Mouse (Mus musculus) retina, adult 2 months (tissue): Measurements from ENCODE around the gene Colgalt2.

ENCODE experiments used
- DNase-seq: peaks from one replicate; pipeline ENCODE4 v3.0.0-alpha.2; 2012; ENCODE audit warnings: low read depth, low spot score

The Colgalt2 gene

DNA sequence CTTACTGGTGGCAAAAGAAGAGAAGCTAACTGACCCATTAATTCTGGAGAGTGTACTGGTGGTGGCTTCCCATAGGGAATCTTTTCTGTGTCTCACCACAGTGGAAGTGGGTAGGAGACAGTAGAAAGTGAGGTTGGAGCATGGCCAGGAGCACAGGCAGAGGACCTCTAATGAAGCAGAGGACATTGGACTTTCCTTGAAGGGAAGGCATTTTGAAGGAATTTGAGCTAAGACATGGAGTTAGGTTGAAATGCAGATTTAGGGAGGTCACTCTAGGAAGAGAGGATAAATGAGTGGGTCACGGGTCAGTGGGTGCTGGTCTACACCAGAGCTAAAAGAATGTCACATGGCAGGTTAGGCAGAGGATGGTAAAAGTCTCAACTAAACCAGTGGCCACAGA lies 91.2 kb downstream of the Colgalt2 start:
- DNase-seq = no peak

DNA sequence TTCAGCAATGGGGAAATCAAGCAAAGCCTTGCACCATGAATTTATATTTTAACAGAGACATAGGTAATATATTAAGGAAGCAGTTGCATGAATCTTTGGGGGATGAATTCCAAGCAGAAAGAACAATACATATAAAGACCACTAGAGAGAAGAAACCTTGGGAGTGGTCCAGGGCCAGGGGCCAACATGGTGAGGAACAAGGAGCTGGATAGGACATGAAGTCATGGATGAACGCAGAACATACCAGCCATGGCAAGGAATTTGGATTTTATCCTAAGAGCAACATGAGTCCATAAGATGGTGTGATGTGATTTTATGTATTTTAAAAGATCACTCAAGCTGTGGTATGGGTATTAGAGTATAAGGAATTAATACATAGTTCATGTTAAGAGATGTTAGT lies 92.6 kb downstream of the Colgalt2 start:
- DNase-seq = no peak

DNA sequence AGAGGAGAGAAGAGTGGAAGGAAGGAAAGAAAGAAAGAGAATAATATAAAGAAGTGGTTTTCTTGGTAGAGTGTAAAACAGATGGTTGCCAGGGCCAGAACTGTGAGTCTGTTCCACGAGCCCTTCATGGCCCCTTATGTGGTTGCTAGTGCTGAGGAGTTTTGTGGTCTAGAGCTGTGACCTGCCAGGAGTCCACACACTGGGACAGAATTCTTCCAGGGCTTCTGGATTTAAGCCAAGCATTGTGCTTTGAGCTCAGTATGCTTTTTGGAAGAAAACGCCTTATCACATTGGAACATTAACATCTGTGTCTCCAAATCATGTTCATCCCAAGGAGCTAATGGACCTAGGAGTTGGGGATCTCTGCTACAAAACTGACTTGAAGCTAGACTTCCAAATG lies 97.2 kb downstream of the Colgalt2 start:
- no peak for DNase-seq

DNA sequence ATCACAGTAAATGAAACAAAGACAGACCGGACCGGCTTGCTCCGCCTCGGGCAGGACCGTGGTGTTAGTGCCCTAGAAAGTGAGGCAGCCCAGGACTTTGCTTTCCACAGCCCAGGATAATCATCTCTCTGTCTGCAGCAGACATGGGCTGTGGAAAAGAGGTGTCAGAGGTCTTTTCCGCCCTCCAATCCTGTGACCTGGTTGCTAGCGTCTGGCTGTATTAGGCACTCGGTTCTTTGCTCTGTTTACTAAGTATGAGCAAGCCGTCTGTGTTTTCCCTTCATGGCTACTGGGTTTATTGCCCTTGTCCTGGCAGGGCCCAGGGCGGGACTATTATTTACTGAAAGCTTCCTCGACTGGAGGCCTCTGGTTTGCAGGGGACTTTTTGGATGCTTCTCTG lies 98.0 kb downstream of the Colgalt2 start:
- DNase-seq = no peak

GRCm38 (mm10) chr1:152499802-152500201 lies 100.2 kb downstream of the Colgalt2 start:
- no peak for DNase-seq

- no peak for DNase-seq
Measured at GRCm38 (mm10) chr1:152506175-152506574, 106.5 kb downstream of the Colgalt2 start.

- DNase-seq = no peak
Measured at GRCm38 (mm10) chr1:152506726-152507125, 107.1 kb downstream of the Colgalt2 start.

DNA sequence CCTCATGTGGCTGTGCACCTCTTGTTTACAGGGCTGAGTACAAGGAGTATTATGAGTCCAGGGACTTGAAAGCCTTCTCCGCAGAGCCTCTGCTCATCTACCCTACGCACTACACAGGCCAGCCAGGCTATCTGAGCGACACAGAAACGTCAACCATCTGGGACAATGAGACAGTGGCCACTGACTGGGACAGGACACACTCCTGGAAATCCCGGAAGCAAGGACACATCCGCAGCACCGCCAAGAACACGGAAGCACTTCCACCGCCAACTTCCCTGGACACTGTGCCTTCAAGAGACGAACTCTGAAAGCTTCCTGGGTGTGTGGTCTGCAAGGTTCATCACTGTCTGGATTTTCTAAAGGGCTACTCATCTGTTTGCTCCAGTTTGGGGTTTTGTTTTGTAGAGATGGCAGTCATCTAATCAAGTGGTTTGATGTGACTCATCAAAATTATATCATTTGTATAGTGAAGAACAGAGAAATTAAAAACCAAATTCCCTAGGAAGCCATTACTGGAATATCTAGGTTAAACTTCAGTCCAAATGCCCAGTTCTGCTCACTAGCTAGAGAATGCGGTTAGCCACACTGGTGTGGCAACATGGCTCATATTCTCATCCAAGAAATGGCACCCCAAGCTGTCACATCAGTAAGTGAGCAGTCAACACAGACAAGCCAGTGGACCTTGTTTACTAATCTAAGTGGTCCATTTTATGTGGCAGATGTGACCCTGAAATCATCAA lies 109.0 kb downstream of the Colgalt2 start:
- no peak for DNase-seq

DNA sequence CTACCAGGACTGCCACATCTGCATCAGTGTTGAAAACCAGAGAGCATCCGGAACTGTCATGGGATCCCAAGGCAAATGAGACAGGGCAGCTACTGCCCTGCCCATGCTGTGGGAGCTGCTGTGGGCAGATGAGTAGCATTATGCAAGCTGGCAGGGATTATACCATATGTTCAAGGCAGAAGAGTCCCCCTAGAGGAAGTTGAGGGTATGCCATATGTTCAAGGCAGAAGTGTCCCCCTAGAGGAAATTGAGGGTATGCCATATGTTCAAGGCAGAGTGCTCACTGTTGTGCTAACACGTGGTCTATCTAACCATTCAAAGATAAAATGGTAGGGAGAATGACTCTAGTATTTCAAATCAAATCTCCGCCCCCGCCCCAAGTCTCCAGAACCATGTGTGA lies 111.6 kb downstream of the Colgalt2 start:
- peak; percentile 55 for DNase-seq

GRCm38 (mm10) chr1:152514256-152514655 lies 114.6 kb downstream of the Colgalt2 start:
- no peak for DNase-seq

GRCm38 (mm10) chr1:152517057-152517570 lies 117.5 kb downstream of the Colgalt2 start:
- no peak for DNase-seq

DNA sequence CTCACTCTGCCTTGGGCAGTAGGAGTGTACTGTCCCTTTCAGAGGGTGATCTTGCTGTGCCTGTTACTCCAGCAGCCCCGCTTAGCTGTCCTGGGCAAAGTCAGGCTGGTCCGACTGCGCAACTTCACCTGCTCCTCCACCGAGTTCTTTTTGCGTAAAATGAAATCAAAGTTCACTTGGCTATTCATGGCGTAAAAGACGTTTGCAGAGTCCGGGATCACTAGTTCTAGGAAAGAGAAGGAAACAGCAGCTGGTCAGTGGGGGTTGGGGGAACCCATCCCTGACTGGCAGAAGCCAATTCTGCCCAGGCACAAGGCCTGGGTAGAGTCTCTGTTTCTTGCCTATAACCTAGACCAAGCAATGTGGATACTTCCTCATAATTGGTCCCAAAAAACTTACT lies 119.3 kb downstream of the Colgalt2 start:
- DNase-seq = no peak

- DNase-seq = no peak
Measured at GRCm38 (mm10) chr1:152520798-152521575, 121.4 kb downstream of the Colgalt2 start.

- DNase-seq = no peak
Measured at GRCm38 (mm10) chr1:152522226-152522625, 122.6 kb downstream of the Colgalt2 start.

GRCm38 (mm10) chr1:152523292-152523691 lies 123.7 kb downstream of the Colgalt2 start:
- no peak for DNase-seq

DNA sequence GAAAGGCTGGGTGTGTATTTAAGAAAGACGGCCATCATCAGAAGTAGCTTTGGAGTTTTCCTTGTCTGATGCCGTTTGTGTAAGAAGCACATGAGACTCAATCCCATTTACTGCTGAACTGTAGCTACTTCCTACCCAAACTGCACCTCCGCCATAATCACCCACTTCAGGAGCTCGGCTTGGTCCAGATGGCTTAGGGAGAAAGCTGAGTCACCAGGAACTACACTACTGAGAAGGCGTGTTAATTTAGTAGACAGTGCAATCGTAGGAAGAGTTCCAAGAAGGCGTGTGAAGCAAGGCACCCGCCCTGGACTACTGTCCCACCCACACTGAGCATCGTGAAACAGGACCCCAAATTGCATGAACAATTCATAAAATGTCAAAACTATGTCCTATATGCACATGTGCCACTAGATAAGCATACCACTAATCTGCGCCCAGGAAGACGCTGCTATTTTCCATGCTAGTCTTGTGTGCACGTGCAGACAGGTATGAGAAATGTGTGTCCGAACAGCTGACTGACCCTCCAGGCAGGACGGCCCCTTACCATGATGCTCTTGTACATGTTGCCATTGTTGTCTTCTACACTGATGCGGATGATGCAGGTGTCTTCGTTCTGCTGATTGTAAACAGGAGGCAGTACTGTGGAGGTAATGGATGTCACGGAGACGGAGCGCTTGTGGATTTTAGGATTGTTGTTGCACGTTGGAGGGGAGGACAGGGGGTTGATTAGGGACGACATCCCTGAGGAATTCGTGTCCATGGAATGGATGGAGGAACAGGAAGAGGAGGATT lies 124.7 kb downstream of the Colgalt2 start:
- no peak for DNase-seq

DNA sequence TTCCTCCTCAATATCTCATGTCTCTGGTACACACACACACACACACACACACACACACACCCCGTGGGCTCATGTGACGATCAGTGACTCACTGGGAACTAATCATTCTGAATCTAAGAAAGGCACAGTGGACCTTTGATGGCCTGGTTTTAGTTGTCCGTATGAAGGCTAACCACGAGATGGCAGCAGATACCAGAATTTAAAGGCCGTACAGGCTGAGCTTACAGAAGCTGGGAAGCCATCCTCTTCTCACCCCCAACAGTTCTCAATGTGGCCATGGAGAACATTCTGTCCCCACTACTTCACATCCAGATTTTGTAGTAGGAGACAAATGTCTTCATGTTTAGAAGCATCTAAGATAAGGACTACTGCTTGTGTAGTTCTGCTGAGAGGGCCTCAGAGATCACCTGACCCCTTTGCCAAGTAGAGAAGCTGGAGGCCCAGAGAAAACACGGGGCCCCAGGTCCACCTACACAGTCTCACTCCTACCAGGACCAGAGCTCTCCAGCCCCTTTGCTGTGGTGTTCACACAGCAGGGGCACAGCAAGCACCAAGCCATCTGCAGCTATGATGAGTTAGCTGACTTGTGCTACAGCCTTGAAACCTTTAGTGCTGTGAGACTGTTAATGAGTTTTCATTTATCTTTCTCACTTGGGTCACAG lies 125.5 kb downstream of the Colgalt2 start:
- peak; percentile 66 for DNase-seq

GRCm38 (mm10) chr1:152526154-152526553 lies 126.5 kb downstream of the Colgalt2 start:
- DNase-seq = no peak

GRCm38 (mm10) chr1:152528214-152528613 lies 128.6 kb downstream of the Colgalt2 start:
- no peak for DNase-seq

DNA sequence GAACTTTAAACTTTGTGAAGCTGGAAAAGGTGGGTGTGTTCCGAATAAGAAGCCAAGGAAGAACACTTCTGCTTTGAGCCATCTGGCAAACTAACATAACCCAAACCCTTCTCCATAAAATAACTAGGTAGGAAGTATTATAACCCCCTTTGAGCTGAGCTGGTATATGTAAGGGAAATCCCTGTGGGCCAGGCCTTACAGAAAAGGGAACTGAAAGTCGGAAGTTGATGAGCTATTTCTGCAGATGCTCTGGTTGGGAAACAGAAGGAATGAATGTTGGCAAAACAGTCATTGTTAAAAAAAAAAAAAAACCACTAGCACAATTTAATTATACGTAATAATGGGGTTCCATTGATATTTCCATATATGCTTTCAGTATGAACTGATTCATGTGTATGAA lies 129.1 kb downstream of the Colgalt2 start:
- no peak for DNase-seq

DNA sequence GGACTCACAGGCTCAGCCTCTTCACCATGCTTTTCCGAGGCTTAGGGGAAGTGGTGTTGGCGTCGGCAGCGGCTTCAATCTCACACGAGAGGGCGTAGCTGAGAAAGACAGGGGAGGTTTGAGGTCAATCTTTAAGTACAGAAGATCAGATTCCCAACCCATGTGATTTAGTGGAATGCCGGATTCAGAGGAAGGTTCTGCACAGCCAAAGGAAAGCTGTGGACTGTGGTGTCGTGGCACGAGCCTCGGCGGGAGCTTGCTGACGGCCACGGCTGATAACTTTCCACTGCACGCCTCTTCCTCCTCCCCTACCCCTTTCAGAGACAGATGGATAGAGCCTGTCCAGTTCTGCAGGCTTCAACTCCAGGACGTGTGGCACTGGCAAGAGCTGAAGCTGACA lies 131.9 kb downstream of the Colgalt2 start:
- no peak for DNase-seq

- DNase-seq = no peak
Measured at GRCm38 (mm10) chr1:152534531-152534930, 134.9 kb downstream of the Colgalt2 start.
